Mouse (Mus musculus) midbrain, embryonic 11.5 days (tissue): ENCODE data around the gene Prkn. TPM values are rescaled to one million over a fixed set of nuclear protein-coding genes. Genes with fewer than 3 reads are reported as not detected.

Source experiments
- ATAC-seq: fragments of 200-750 bp; cut with Nextera tagmentation; 2 replicates; pipeline ENCODE4 v1.8.0; 2017; ENCODE audit warnings: moderate TSS enrichment, moderate library complexity; ENCODE audit not compliant: low FRiP score
- DNase-seq: peaks from one replicate; pipeline ENCODE4 v3.0.0; 2015; ENCODE audit warnings: low spot score; ENCODE audit errors: missing footprints
- H3K27ac ChIP-seq: fragments of 300-500 bp; sonication (generic); 2 replicates; pipeline ENCODE4 v1.5.1; 2014; ENCODE audit warnings: low read depth, low read length
- H3K27me3 ChIP-seq: fragments of 300-500 bp; sonication (generic); 2 replicates; pipeline ENCODE4 v1.6.1; 2014; ENCODE audit warnings: mild to moderate bottlenecking, low read length, moderate library complexity, mixed read lengths; ENCODE audit not compliant: control insufficient read depth, insufficient read depth
- H3K36me3 ChIP-seq: fragments of 300-500 bp; sonication (generic); 2 replicates; pipeline ENCODE4 v1.6.1; 2014; ENCODE audit warnings: mild to moderate bottlenecking, low read length, moderate library complexity, mixed read lengths; ENCODE audit not compliant: control insufficient read depth, insufficient read depth
- H3K4me1 ChIP-seq: fragments of 300-500 bp; sonication (generic); 2 replicates; pipeline ENCODE4 v1.6.1; 2014; ENCODE audit warnings: low read length; ENCODE audit not compliant: control insufficient read depth, insufficient read depth
- H3K4me2 ChIP-seq: fragments of 300-500 bp; sonication (generic); 2 replicates; pipeline ENCODE4 v1.6.1; 2014; ENCODE audit warnings: mild to moderate bottlenecking, moderate library complexity
- H3K4me3 ChIP-seq: fragments of 300-500 bp; sonication (generic); 2 replicates; pipeline ENCODE4 v1.5.1; 2014; ENCODE audit warnings: low read depth, low read length
- H3K9ac ChIP-seq: fragments of 300-500 bp; sonication (generic); 2 replicates; pipeline ENCODE4 v1.6.1; 2014; ENCODE audit warnings: low read length
- H3K9me3 ChIP-seq: fragments of 300-500 bp; sonication (generic); 2 replicates; pipeline ENCODE4 v1.6.1; 2016; ENCODE audit warnings: low read length; ENCODE audit not compliant: control insufficient read depth
- WGBS: fragments of 180-500 bp; shearing (Covaris S2); extraction: QIAGEN DNeasy Blood & Tissue Kit; methylation state at CpG from one replicate; pipeline ENCODE4 v1.1.7; 2014; 5-methylcytosine and 5-hydroxymethylcytosine counted together
- polyA plus RNA-seq: library from polyadenylated mRNA; unstranded; fragments of >200 nt; fragmentation: Nextera tagmentation; extraction: Ambion mirVana; gene quantifications from 2 replicates; pipeline ENCODE4 v1.2.1, GENCODE M21; 2014

Gene Prkn
- polyA plus RNA-seq, 1 experiment from 2014 or later: 0.82 TPM

- Histone ChIP-seq H3K4me2 (no peak overlapping the region), H3K9ac (no peak overlapping the region), H3K27me3 (no peaks in the 10 kb centered on the region), H3K9me3 (no peaks in the 10 kb centered on the region), H3K36me3 (no peaks in the 10 kb centered on the region), H3K4me3 (no peak overlapping the region), H3K4me1 (no peaks in the 10 kb centered on the region), H3K27ac (no peak overlapping the region)
- ATAC-seq (no peak), DNase-seq (no peak)
- WGBS: 75% methylated on average over 3 of the region's 3 CpGs
These were observed 1061.5 kb downstream of the Prkn start for GRCm38 (mm10) chr17:11901731-11902130.

GRCm38 (mm10) chr17:11903001-11903400 is 1062.8 kb downstream of the Prkn start:
- 41% methylated on average over 6 of the region's 6 CpGs for WGBS
- H3K9me3 ChIP-seq: no peaks in the 10 kb centered on the region
- H3K4me1 ChIP-seq: no peaks in the 10 kb centered on the region
- no peaks in the 10 kb centered on the region for H3K36me3 ChIP-seq
- no peak overlapping the region for H3K4me3 ChIP-seq
- DNase-seq (no peak), ATAC-seq (no peak)
- H3K9ac ChIP-seq: no peak overlapping the region
- no peaks in the 10 kb centered on the region for H3K27me3 ChIP-seq
- no peak overlapping the region for H3K27ac ChIP-seq
- H3K4me2 ChIP-seq: no peak overlapping the region

GRCm38 (mm10) chr17:11910668-11911398 is 1070.6 kb downstream of the Prkn start:
- Histone ChIP-seq H3K27ac (no peak overlapping the region), H3K9ac (no peak overlapping the region), H3K4me1 (peaks cover 4% of the 10 kb centered on the region), H3K27me3 (peaks cover 4% of the 10 kb centered on the region; the same call in 1 of the 2 replicates), H3K9me3 (no peaks in the 10 kb centered on the region), H3K4me2 (no peak overlapping the region), H3K36me3 (no peaks in the 10 kb centered on the region), H3K4me3 (no peak overlapping the region)
- 74% methylated on average over 8 of the region's 8 CpGs for WGBS
- DNase-seq (no peak), ATAC-seq (no peak)

GRCm38 (mm10) chr17:11912136-11912535 is 1072.0 kb downstream of the Prkn start:
- Histone ChIP-seq H3K4me2 (no peak overlapping the region), H3K9ac (no peak overlapping the region), H3K4me3 (no peak overlapping the region), H3K4me1 (peaks cover 4% of the 10 kb centered on the region), H3K36me3 (no peaks in the 10 kb centered on the region), H3K27ac (no peak overlapping the region), H3K9me3 (no peaks in the 10 kb centered on the region), H3K27me3 (peaks cover 4% of the 10 kb centered on the region; the same call in 1 of the 2 replicates)
- ATAC-seq (no peak), DNase-seq (peak; percentile 83)
- 73% methylated on average over 4 of the region's 4 CpGs for WGBS

GRCm38 (mm10) chr17:11912872-11913365 is 1072.7 kb downstream of the Prkn start:
- no peak overlapping the region for H3K27ac ChIP-seq
- no peak overlapping the region; the same call in 1 of the 2 replicates for H3K9ac ChIP-seq
- H3K4me2 ChIP-seq: peak overlapping the region; percentile 43
- peaks cover 4% of the 10 kb centered on the region for H3K4me1 ChIP-seq
- WGBS: 1% methylated on average over 19 of the region's 19 CpGs
- H3K36me3 ChIP-seq: no peaks in the 10 kb centered on the region
- peaks cover 4% of the 10 kb centered on the region; the same call in 1 of the 2 replicates for H3K27me3 ChIP-seq
- DNase-seq: peak; percentile 94
- H3K9me3 ChIP-seq: no peaks in the 10 kb centered on the region
- no peak overlapping the region; the same call in 1 of the 2 replicates for H3K4me3 ChIP-seq
- peak; percentile 59 for ATAC-seq

- peaks cover 4% of the 10 kb centered on the region; the same call in 1 of the 2 replicates for H3K27me3 ChIP-seq
- no peak overlapping the region for H3K27ac ChIP-seq
- H3K4me3 ChIP-seq: no peak overlapping the region
- peak overlapping the region; percentile 43 for H3K4me2 ChIP-seq
- H3K9me3 ChIP-seq: no peaks in the 10 kb centered on the region
- 17% methylated on average over 8 of the region's 8 CpGs for WGBS
- peaks cover 4% of the 10 kb centered on the region for H3K4me1 ChIP-seq
- no peak overlapping the region for H3K9ac ChIP-seq
- H3K36me3 ChIP-seq: no peaks in the 10 kb centered on the region
- DNase-seq: peak; percentile 88
- ATAC-seq: no peak
These were observed 1073.4 kb downstream of the Prkn start for GRCm38 (mm10) chr17:11913620-11914019.

- peaks cover 4% of the 10 kb centered on the region for H3K4me1 ChIP-seq
- DNase-seq (peak; percentile 44), ATAC-seq (no peak)
- H3K27ac ChIP-seq: no peak overlapping the region
- H3K9ac ChIP-seq: no peak overlapping the region
- 66% methylated on average over 5 of the region's 5 CpGs for WGBS
- peaks cover 4% of the 10 kb centered on the region; the same call in 1 of the 2 replicates for H3K27me3 ChIP-seq
- H3K4me2 ChIP-seq: no peak overlapping the region
- H3K4me3 ChIP-seq: no peak overlapping the region
- H3K36me3 ChIP-seq: no peaks in the 10 kb centered on the region
- H3K9me3 ChIP-seq: no peaks in the 10 kb centered on the region
These were observed 1074.3 kb downstream of the Prkn start for GRCm38 (mm10) chr17:11914451-11914850.

- no peaks in the 10 kb centered on the region for H3K9me3 ChIP-seq
- 45% methylated on average over 12 of the region's 12 CpGs for WGBS
- ATAC-seq: peak; percentile 33; the same call in 1 of the 2 replicates
- H3K4me1 ChIP-seq: peaks cover 4% of the 10 kb centered on the region
- H3K9ac ChIP-seq: no peak overlapping the region
- peaks cover 4% of the 10 kb centered on the region; the same call in 1 of the 2 replicates for H3K27me3 ChIP-seq
- H3K27ac ChIP-seq: no peak overlapping the region
- peak; percentile 85 for DNase-seq
- no peaks in the 10 kb centered on the region for H3K36me3 ChIP-seq
- no peak overlapping the region for H3K4me3 ChIP-seq
- no peak overlapping the region for H3K4me2 ChIP-seq
These were observed 1078.1 kb downstream of the Prkn start for GRCm38 (mm10) chr17:11918123-11918801.

- ATAC-seq (no peak), DNase-seq (no peak)
- WGBS: 87% methylated on average over 6 of the region's 6 CpGs
- Histone ChIP-seq H3K9me3 (no peaks in the 10 kb centered on the region), H3K4me2 (no peak overlapping the region), H3K4me3 (no peak overlapping the region), H3K27ac (no peak overlapping the region), H3K27me3 (no peaks in the 10 kb centered on the region; the same call in 1 of the 2 replicates), H3K4me1 (no peaks in the 10 kb centered on the region), H3K9ac (no peak overlapping the region), H3K36me3 (no peaks in the 10 kb centered on the region)
These were observed 1079.4 kb downstream of the Prkn start for GRCm38 (mm10) chr17:11919581-11919980.
